ENCODE assay signal across 23 mouse cellular contexts in the genomic region with DNA sequence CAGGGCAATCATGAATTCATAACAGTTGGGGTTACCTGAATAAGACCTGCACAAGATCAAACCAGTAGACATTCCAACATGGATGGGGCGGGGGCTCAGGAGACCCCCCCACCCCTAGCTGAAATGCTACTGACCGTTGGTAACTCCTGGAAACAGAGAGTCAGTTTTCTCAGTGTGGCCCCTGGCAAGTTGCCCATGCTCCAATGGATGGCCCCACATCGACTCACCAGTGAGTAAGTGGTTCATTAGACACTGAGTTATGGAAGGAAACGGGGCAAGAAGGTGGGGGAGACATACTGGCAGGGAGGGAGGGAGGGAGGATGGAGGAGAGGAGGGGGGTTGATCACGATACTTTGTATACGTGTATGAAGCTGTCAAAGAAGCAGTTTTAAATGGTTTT. TPM values are rescaled to one million over a fixed set of nuclear protein-coding genes. Genes with fewer than 3 reads are reported as not detected.
DNase-seq lines count a peak whose midpoint lies in the region; ATAC-seq and TF ChIP-seq lines count a peak whose summit lies in the region.
"Had no signal": no experiment of that assay in that cellular context is flagged by ENCODE, and none has a peak within 500 bp of the region (broad histone marks: within the 10 kb centered on the region; RNA-seq: fewer than 3 reads in every experiment).

No protein-coding gene starts in this region.

- WGBS in intestine, embryonic 14.5 days, result 41% methylated on average over 6 of the region's 6 CpGs
- 39% methylated on average over 6 of the region's 6 CpGs for WGBS in intestine, postnatal 0 days
- WGBS in hindbrain, embryonic 10.5 days, result 76% methylated on average over 6 of the region's 6 CpGs
- WGBS in stomach, postnatal 0 days, result 60% methylated on average over 6 of the region's 6 CpGs

- no peaks in the 10 kb centered on the region for H3K27me3 ChIP-seq in intestine, embryonic 14.5 days (replicated peaks; ENCODE audit: control insufficient read depth, insufficient read depth, low read length)
- no peaks in the 10 kb centered on the region for H3K27me3 ChIP-seq in intestine, postnatal 0 days (replicated peaks; ENCODE audit: control insufficient read depth, insufficient read depth, low read length)
- H3K27me3 ChIP-seq in hindbrain, embryonic 10.5 days (ENCODE audit: insufficient read depth, poor library complexity, severe bottlenecking), result peaks cover 24% of the 10 kb centered on the region; the same call in 1 of the 2 replicates
- no peaks in the 10 kb centered on the region for H3K27me3 ChIP-seq in stomach, postnatal 0 days (ENCODE audit: control insufficient read depth, insufficient read depth, low read length)
- H3K27me3 ChIP-seq: forebrain, embryonic 13.5 days; heart, embryonic 12.5 days; heart, embryonic 15.5 days had no signal

- no peaks in the 10 kb centered on the region for H3K36me3 ChIP-seq in intestine, embryonic 14.5 days (ENCODE audit: control insufficient read depth, insufficient read depth, low read length)
- H3K36me3 ChIP-seq in intestine, postnatal 0 days (ENCODE audit: control insufficient read depth, insufficient read depth), result no peaks in the 10 kb centered on the region
- H3K36me3 ChIP-seq in hindbrain, embryonic 10.5 days, result 0 out of 2 replicates have a peak, but pooled peaks cover 11% of the 10 kb centered on the region
- no peaks in the 10 kb centered on the region for H3K36me3 ChIP-seq in stomach, postnatal 0 days (ENCODE audit: control insufficient read depth, insufficient read depth, low read length)
- H3K36me3 ChIP-seq: heart, embryonic 12.5 days; heart, embryonic 15.5 days had no signal

- peak overlapping the region; percentile 91 for H3K27ac ChIP-seq in gastrocnemius, adult 2 months
- peak overlapping the region; percentile 71; the same call in 1 of the 2 replicates for H3K27ac ChIP-seq in intestine, embryonic 14.5 days (ENCODE audit: low read depth)
- peak overlapping the region; percentile 95 for H3K27ac ChIP-seq in intestine, postnatal 0 days (ENCODE audit: low read depth, low read length)
- H3K27ac ChIP-seq in hindbrain, embryonic 10.5 days, result no peak overlapping the region
- H3K27ac ChIP-seq in stomach, postnatal 0 days (replicated peaks), result no peak overlapping the region
- H3K27ac ChIP-seq: forebrain, embryonic 13.5 days; hindbrain, embryonic 14.5 days had no signal

- no peak overlapping the region for H3K9ac ChIP-seq in intestine, embryonic 14.5 days (ENCODE audit: low read length)
- peak overlapping the region; percentile 13; the same call in 1 of the 2 replicates for H3K9ac ChIP-seq in intestine, postnatal 0 days (ENCODE audit: low read depth, low read length)
- no peak overlapping the region for H3K9ac ChIP-seq in stomach, postnatal 0 days (ENCODE audit: low read length)
- H3K9ac ChIP-seq: forebrain, embryonic 13.5 days; heart, embryonic 15.5 days; hindbrain, embryonic 14.5 days had no signal

- no peak overlapping the region for H3K4me3 ChIP-seq in gastrocnemius, adult 2 months
- no peak overlapping the region for H3K4me3 ChIP-seq in intestine, embryonic 14.5 days (ENCODE audit: low read depth, low read length)
- peak overlapping the region; percentile 24 for H3K4me3 ChIP-seq in intestine, postnatal 0 days (ENCODE audit: low read depth, low read length)
- no peak overlapping the region for H3K4me3 ChIP-seq in hindbrain, embryonic 10.5 days
- no peak overlapping the region for H3K4me3 ChIP-seq in stomach, postnatal 0 days (ENCODE audit: low read depth, low read length)
- H3K4me3 ChIP-seq: forebrain, embryonic 10.5 days; forebrain, embryonic 13.5 days; heart, embryonic 12.5 days; heart, embryonic 15.5 days had no signal

- H3K9me3 ChIP-seq in intestine, embryonic 14.5 days (ENCODE audit: control insufficient read depth, low read length), result no peaks in the 10 kb centered on the region
- no peaks in the 10 kb centered on the region for H3K9me3 ChIP-seq in intestine, postnatal 0 days (ENCODE audit: control insufficient read depth)
- no peaks in the 10 kb centered on the region for H3K9me3 ChIP-seq in hindbrain, embryonic 10.5 days
- H3K9me3 ChIP-seq in stomach, postnatal 0 days (ENCODE audit: control insufficient read depth, low read length), result no peaks in the 10 kb centered on the region
- H3K9me3 ChIP-seq: forebrain, embryonic 10.5 days; forebrain, embryonic 13.5 days; heart, embryonic 12.5 days; heart, embryonic 15.5 days had no signal

- TF ChIP-seq EP300 in stomach, postnatal 0 days (optimal IDR thresholded peaks at IDR 0.05), result no peak

- TF ChIP-seq CTCF in gastrocnemius, adult 2 months (IDR thresholded peaks at IDR 0.05), result no peak
- TF ChIP-seq CTCF in intestine, postnatal 0 days (IDR thresholded peaks at IDR 0.05; ENCODE audit: low read depth), result no peak
- no peak for TF ChIP-seq CTCF in stomach, postnatal 0 days (IDR thresholded peaks at IDR 0.05; ENCODE audit: low read depth)

- H3K4me2 ChIP-seq in intestine, embryonic 14.5 days (ENCODE audit: low read length), result no peak overlapping the region
- peak overlapping the region; percentile 56 for H3K4me2 ChIP-seq in intestine, postnatal 0 days (replicated peaks; ENCODE audit: low read depth)
- no peak overlapping the region for H3K4me2 ChIP-seq in stomach, postnatal 0 days (replicated peaks; ENCODE audit: low read depth)
- H3K4me2 ChIP-seq: forebrain, embryonic 13.5 days; heart, embryonic 12.5 days; heart, embryonic 15.5 days; hindbrain, embryonic 14.5 days had no signal

- no peak for ATAC-seq in intestine, embryonic 14.5 days (replicated peaks; ENCODE audit: low FRiP score, low TSS enrichment, low read depth)
- ATAC-seq in intestine, postnatal 0 days, result no peak
- ATAC-seq in stomach, postnatal 0 days (ENCODE audit: low FRiP score, low TSS enrichment), result no peak
- ATAC-seq: activated CD4-positive, CD25-positive, alpha-beta regulatory T cell, adult 4 months; CD4-positive, CD25-positive, alpha-beta regulatory T cell, adult 4 months; forebrain, embryonic 13.5 days; forebrain, embryonic 16.5 days had no signal

- intact Hi-C loops in gastrocnemius, adult 2 months (cut with DNase I), result no loop called here

- peaks cover 61% of the 10 kb centered on the region for H3K4me1 ChIP-seq in intestine, embryonic 14.5 days (replicated peaks; ENCODE audit: control insufficient read depth, insufficient read depth, low read length)
- H3K4me1 ChIP-seq in intestine, postnatal 0 days (replicated peaks; ENCODE audit: control insufficient read depth, insufficient read depth, low read length), result peaks cover 17% of the 10 kb centered on the region
- peaks cover 87% of the 10 kb centered on the region for H3K4me1 ChIP-seq in hindbrain, embryonic 10.5 days (replicated peaks)
- H3K4me1 ChIP-seq in stomach, postnatal 0 days (replicated peaks; ENCODE audit: control insufficient read depth, insufficient read depth), result no peaks in the 10 kb centered on the region; the same call in 1 of the 2 replicates

- DNase-seq in gastrocnemius, adult 2 months, result peak; percentile 13
- DNase-seq in gastrocnemius, postnatal 25 days, result no peak
- no peak for DNase-seq in intestine, embryonic 14.5 days (ENCODE audit: low spot score)
- no peak for DNase-seq in hindbrain, embryonic 10.5 days (ENCODE audit: low spot score)
- no peak for DNase-seq in thymus, postnatal 0 days (ENCODE audit: low spot score)
- no peak for DNase-seq in stomach, postnatal 0 days (ENCODE audit: low spot score)
- DNase-seq: adrenal gland, adult 8-10 months; adrenal gland, postnatal 25 days; cerebellum, adult 18-20 months; cerebellum, adult 9-10 months; cerebellum, postnatal 14 days; gastrocnemius, postnatal 14 days; heart, postnatal 10 days; heart, postnatal 36 days had no signal

RNA-seq across cellular contexts. Expression of gene Sh3pxd2a, which starts 8.2 kb away (rescaled TPM):
- 10 to 100 TPM; 37.7 to 44.7 TPM for total RNA-seq in gastrocnemius, adult 2 months (2021)
- total RNA-seq in gastrocnemius, postnatal 25 days (2021), result 10 to 100 TPM; 37.8 to 46.3 TPM
- 8.8 and 8.9 TPM in 2 replicates for polyA plus RNA-seq in intestine, embryonic 14.5 days (2014; fragmentation: Nextera tagmentation; extraction: Ambion mirVana)
- 2.2 and 2.4 TPM in 2 replicates for polyA plus RNA-seq in intestine, postnatal 0 days (2015; fragmentation: Nextera tagmentation; extraction: Ambion mirVana)
- polyA plus RNA-seq in hindbrain, embryonic 10.5 days (2016; fragmentation: Nextera tagmentation; extraction: Ambion mirVana), result 2.7 TPM in 2 replicates
- polyA plus RNA-seq in thymus, postnatal 0 days (2015; fragmentation: Nextera tagmentation; extraction: Ambion mirVana), result 2.0 and 2.6 TPM in 2 replicates
- polyA plus RNA-seq in stomach, postnatal 0 days (2015; fragmentation: Nextera tagmentation; extraction: Ambion mirVana), result 3.7 and 4.3 TPM in 2 replicates

Comparison
In these comparisons a context has a peak if more than half of its experiments do, and no peak if none do; other contexts are left out.
1. H3K27ac ChIP-seq: peak in gastrocnemius, adult 2 months (single experiment), intestine, embryonic 14.5 days (single experiment) and intestine, postnatal 0 days (single experiment); none in hindbrain, embryonic 10.5 days (single experiment) and stomach, postnatal 0 days (single experiment).